Mouse (Mus musculus): ENCODE results near the gene Map3k5. TPM values are rescaled to one million over a fixed set of nuclear protein-coding genes. Genes with fewer than 3 reads are reported as not detected.

Map3k5 gene
- polyA plus RNA-seq, 1 experiment = not detected

GRCm38 (mm10) chr10:20022608-20023340 lies 88.5 kb downstream of the Map3k5 start:
- Histone ChIP-seq H3K4me3 (ENCODE audit: insufficient read depth, low read depth, low read length) (no peak overlapping the region), H3K4me1 (ENCODE audit: control insufficient read depth, insufficient read depth, low read length) (peaks cover 2% of the 10 kb centered on the region; the same call in 1 of the 2 replicates), H3K27ac (ENCODE audit: insufficient read depth, low read depth, low read length) (no peak overlapping the region)
- WGBS = 58% methylated on average over 10 of the region's 10 CpGs
- TF ChIP-seq POLR2A (IDR thresholded peaks at IDR 0.05; ENCODE audit: insufficient read depth, low read depth, low read length) = no peak
- TF ChIP-seq CTCF (IDR thresholded peaks at IDR 0.05; ENCODE audit: insufficient read depth, low read depth, low read length) = no peak

GRCm38 (mm10) chr10:20023524-20023923 lies 89.3 kb downstream of the Map3k5 start:
- no peak for TF ChIP-seq POLR2A (IDR thresholded peaks at IDR 0.05; ENCODE audit: insufficient read depth, low read depth, low read length)
- no peak for TF ChIP-seq CTCF (IDR thresholded peaks at IDR 0.05; ENCODE audit: insufficient read depth, low read depth, low read length)
- 77% methylated on average over 10 of the region's 10 CpGs for WGBS
- Histone ChIP-seq H3K4me3 (ENCODE audit: insufficient read depth, low read depth, low read length) (no peak overlapping the region), H3K27ac (ENCODE audit: insufficient read depth, low read depth, low read length) (no peak overlapping the region), H3K4me1 (ENCODE audit: control insufficient read depth, insufficient read depth, low read length) (peaks cover 2% of the 10 kb centered on the region; the same call in 1 of the 2 replicates)

- Histone ChIP-seq H3K4me1 (ENCODE audit: control insufficient read depth, insufficient read depth, low read length) (peaks cover 2% of the 10 kb centered on the region; the same call in 1 of the 2 replicates), H3K27ac (ENCODE audit: insufficient read depth, low read depth, low read length) (no peak overlapping the region), H3K4me3 (ENCODE audit: insufficient read depth, low read depth, low read length) (no peak overlapping the region)
- TF ChIP-seq CTCF (IDR thresholded peaks at IDR 0.05; ENCODE audit: insufficient read depth, low read depth, low read length) (no peak), POLR2A (IDR thresholded peaks at IDR 0.05; ENCODE audit: insufficient read depth, low read depth, low read length) (no peak)
- WGBS = 95% methylated on average over 10 of the region's 10 CpGs
These were observed 90.6 kb downstream of the Map3k5 start for GRCm38 (mm10) chr10:20024891-20025290.

- H3K4me3 ChIP-seq (ENCODE audit: insufficient read depth, low read depth, low read length) = no peak overlapping the region
- no peak overlapping the region for H3K27ac ChIP-seq (ENCODE audit: insufficient read depth, low read depth, low read length)
- TF ChIP-seq CTCF (IDR thresholded peaks at IDR 0.05; ENCODE audit: insufficient read depth, low read depth, low read length) = no peak
- no peak for TF ChIP-seq POLR2A (IDR thresholded peaks at IDR 0.05; ENCODE audit: insufficient read depth, low read depth, low read length)
- WGBS = 87% methylated on average over 12 of the region's 12 CpGs
- peaks cover 2% of the 10 kb centered on the region; the same call in 1 of the 2 replicates for H3K4me1 ChIP-seq (ENCODE audit: control insufficient read depth, insufficient read depth, low read length)
These were observed 91.7 kb downstream of the Map3k5 start for GRCm38 (mm10) chr10:20025781-20026520.

DNA sequence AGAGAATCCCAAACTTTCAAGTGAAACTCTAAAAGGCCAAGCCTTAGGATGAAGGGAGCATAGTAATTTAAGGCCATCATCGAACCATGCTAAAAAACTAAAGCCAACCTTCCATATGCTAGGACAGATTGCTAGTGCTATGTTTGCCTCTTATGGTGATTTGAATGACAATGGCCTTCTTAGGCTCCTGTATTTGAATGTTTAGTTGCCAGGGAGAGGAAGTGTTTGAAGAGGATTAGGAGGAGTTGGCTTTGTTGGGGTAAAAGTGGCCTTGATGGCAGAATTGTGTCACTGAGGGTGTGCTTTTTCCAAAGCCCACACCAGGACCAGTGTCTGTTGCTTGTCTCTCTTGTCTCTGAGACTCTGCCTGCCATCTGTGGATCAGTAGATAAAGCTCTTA lies 96.4 kb downstream of the Map3k5 start:
- Histone ChIP-seq H3K27ac (ENCODE audit: insufficient read depth, low read depth, low read length) (no peak overlapping the region), H3K4me3 (ENCODE audit: insufficient read depth, low read depth, low read length) (no peak overlapping the region), H3K4me1 (ENCODE audit: control insufficient read depth, insufficient read depth, low read length) (no peaks in the 10 kb centered on the region)
- TF ChIP-seq CTCF (IDR thresholded peaks at IDR 0.05; ENCODE audit: insufficient read depth, low read depth, low read length) (no peak), POLR2A (IDR thresholded peaks at IDR 0.05; ENCODE audit: insufficient read depth, low read depth, low read length) (no peak)
- WGBS = 78% methylated on average over 1 of the region's 1 CpGs

DNA sequence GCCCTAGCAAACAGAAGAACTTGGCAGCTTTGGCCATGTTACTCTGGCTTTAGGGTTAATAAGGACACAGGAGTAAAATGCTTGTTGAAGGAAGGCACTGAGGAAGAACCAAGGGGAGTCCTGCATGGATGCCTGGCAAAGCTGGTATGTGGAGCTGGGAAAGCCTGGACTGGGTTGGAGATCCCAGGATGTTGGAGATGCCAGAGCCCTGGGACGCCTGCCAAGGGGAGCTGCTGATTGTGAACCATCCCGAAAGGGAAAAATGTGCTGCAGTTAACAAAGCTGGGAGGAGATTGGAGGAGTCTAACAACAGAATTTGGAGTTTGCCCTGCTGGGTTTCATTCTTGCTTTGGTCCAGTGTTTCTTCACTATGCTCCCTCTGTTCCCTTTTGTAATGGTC lies 97.7 kb downstream of the Map3k5 start:
- H3K4me3 ChIP-seq (ENCODE audit: insufficient read depth, low read depth, low read length) = no peak overlapping the region
- no peaks in the 10 kb centered on the region for H3K4me1 ChIP-seq (ENCODE audit: control insufficient read depth, insufficient read depth, low read length)
- no peak for TF ChIP-seq CTCF (IDR thresholded peaks at IDR 0.05; ENCODE audit: insufficient read depth, low read depth, low read length)
- TF ChIP-seq POLR2A (IDR thresholded peaks at IDR 0.05; ENCODE audit: insufficient read depth, low read depth, low read length) = no peak
- WGBS = 40% methylated on average over 2 of the region's 2 CpGs
- H3K27ac ChIP-seq (ENCODE audit: insufficient read depth, low read depth, low read length) = no peak overlapping the region

DNA sequence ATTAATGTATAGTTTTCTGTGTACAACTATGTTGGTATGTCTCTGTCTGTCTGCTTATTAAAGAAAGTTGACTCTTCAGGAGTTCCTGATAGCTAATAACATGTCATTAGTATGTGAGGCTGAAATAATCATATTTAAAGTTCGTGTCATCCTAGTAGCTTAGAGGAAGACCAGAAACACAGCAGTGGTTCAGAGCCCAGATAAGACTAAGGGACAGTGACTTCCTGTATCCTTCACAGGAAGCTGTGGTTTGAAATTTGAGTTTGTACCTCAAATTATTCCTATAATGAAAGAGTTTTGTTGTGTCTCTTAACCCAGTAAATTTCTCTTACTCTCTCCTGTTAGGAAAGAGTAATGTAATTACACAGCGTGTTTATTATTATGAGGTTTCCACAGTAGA lies 102.1 kb downstream of the Map3k5 start:
- 85% methylated on average over 2 of the region's 2 CpGs for WGBS
- Histone ChIP-seq H3K4me3 (ENCODE audit: insufficient read depth, low read depth, low read length) (no peak overlapping the region), H3K4me1 (ENCODE audit: control insufficient read depth, insufficient read depth, low read length) (peaks cover 2% of the 10 kb centered on the region; the same call in 1 of the 2 replicates), H3K27ac (ENCODE audit: insufficient read depth, low read depth, low read length) (no peak overlapping the region)
- TF ChIP-seq POLR2A (IDR thresholded peaks at IDR 0.05; ENCODE audit: insufficient read depth, low read depth, low read length) (no peak), CTCF (IDR thresholded peaks at IDR 0.05; ENCODE audit: insufficient read depth, low read depth, low read length) (no peak)

- Histone ChIP-seq H3K4me3 (ENCODE audit: insufficient read depth, low read depth, low read length) (no peak overlapping the region), H3K27ac (ENCODE audit: insufficient read depth, low read depth, low read length) (no peak overlapping the region), H3K4me1 (ENCODE audit: control insufficient read depth, insufficient read depth, low read length) (peaks cover 2% of the 10 kb centered on the region; the same call in 1 of the 2 replicates)
- WGBS = 82% methylated on average over 7 of the region's 7 CpGs
- TF ChIP-seq POLR2A (IDR thresholded peaks at IDR 0.05; ENCODE audit: insufficient read depth, low read depth, low read length) (no peak), CTCF (IDR thresholded peaks at IDR 0.05; ENCODE audit: insufficient read depth, low read depth, low read length) (no peak)
These were observed 102.6 kb downstream of the Map3k5 start for GRCm38 (mm10) chr10:20036846-20037245.

GRCm38 (mm10) chr10:20039531-20039930 lies 105.3 kb downstream of the Map3k5 start:
- peaks cover 2% of the 10 kb centered on the region; the same call in 1 of the 2 replicates for H3K4me1 ChIP-seq (ENCODE audit: control insufficient read depth, insufficient read depth, low read length)
- H3K4me3 ChIP-seq (ENCODE audit: insufficient read depth, low read depth, low read length) = no peak overlapping the region
- 95% methylated on average over 3 of the region's 3 CpGs for WGBS
- TF ChIP-seq CTCF (IDR thresholded peaks at IDR 0.05; ENCODE audit: insufficient read depth, low read depth, low read length) = no peak
- TF ChIP-seq POLR2A (IDR thresholded peaks at IDR 0.05; ENCODE audit: insufficient read depth, low read depth, low read length) = no peak
- H3K27ac ChIP-seq (ENCODE audit: insufficient read depth, low read depth, low read length) = no peak overlapping the region

All from olfactory bulb, adult 2 months (tissue).